Mouse (Mus musculus): ENCODE measurements around the gene Mlana. TPM values are rescaled to one million over a fixed set of nuclear protein-coding genes. Genes with fewer than 3 reads are reported as not detected.

Gene Mlana
- polyA plus RNA-seq, 1 experiment from 2014 or later: not detected

DNA sequence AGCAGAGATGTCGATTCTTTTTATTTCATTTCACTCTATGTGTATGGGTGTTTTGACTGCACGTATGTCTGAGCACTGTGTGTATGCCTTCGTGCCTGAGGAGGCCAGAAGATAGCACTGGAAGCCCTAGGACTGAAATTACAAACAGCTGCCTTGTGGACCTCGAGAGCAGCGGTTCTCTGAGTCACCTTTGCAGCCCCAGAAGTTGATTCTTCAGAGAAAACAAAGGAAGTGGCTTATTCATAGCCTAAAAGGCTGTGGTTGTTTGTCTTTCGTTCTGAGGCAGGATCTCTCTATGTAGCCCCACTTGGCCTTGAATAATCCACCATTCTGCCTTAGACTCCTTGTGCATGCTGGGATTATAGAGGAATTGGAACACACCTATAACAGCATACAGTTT lies 37.9 kb upstream of the Mlana start:
- no peak overlapping the region for H3K27ac ChIP-seq (ENCODE audit: low read length)
- H3K4me1 ChIP-seq (replicated peaks; ENCODE audit: control insufficient read depth, insufficient read depth, low read length): no peaks in the 10 kb centered on the region
- ATAC-seq: no peak
- H3K4me2 ChIP-seq (ENCODE audit: low read length): no peak overlapping the region
- 62% methylated on average over 6 of the region's 6 CpGs for WGBS
- H3K4me3 ChIP-seq (replicated peaks; ENCODE audit: low read length): no peak overlapping the region
- H3K36me3 ChIP-seq (ENCODE audit: control insufficient read depth, insufficient read depth): no peaks in the 10 kb centered on the region
- H3K9me3 ChIP-seq (ENCODE audit: control insufficient read depth, low read length): no peaks in the 10 kb centered on the region
- no peak overlapping the region for H3K9ac ChIP-seq (replicated peaks; ENCODE audit: low read depth, low read length)
- H3K27me3 ChIP-seq (replicated peaks; ENCODE audit: control insufficient read depth, insufficient read depth, low read length): no peaks in the 10 kb centered on the region

DNA sequence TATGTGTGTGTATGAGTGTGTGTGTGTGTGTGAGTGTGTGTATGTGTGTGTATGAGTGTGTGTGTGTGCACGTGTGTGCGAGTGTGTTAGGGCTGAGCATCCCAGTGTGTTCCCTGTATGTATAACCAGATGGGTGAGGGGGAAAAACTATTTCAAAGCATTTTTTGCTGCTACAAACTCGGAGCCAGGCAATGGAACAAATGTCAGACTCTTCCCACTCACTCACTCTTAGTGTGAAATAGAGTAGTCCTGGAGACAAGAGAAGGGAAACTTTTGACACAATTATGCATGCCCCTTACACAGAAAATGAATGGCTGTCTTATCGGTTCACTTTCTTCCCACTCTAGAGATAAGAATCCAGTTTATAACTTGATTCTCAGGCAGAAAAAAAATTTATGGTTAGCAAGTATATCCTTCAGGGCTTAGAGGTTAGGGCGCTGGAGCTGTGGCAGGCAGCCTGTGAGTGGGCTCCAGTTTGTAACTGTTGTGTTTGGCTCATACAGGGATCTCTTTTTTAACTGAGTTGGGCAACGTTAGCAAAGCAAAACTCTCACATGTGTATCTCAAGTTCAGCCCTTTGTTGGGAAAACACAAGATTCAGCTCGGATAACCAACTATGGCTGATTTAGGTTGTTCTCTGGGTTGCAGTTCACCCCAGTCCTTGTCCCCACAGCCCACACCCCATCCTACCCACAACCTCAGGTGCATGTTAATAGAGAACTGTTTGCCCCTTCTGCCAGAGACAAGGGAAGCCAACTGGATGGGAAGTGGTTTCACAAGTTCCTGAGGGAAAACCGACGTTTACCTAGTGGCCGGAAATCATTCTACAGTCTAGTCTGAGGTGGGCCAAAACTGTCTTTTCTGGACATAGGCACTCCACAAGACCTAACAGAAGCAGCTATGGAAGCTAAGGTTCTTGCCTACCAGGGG lies 36.5 kb upstream of the Mlana start:
- no peaks in the 10 kb centered on the region for H3K36me3 ChIP-seq (ENCODE audit: control insufficient read depth, insufficient read depth)
- no peak for ATAC-seq
- no peaks in the 10 kb centered on the region for H3K27me3 ChIP-seq (replicated peaks; ENCODE audit: control insufficient read depth, insufficient read depth, low read length)
- H3K4me2 ChIP-seq (ENCODE audit: low read length): no peak overlapping the region
- H3K4me1 ChIP-seq (replicated peaks; ENCODE audit: control insufficient read depth, insufficient read depth, low read length): no peaks in the 10 kb centered on the region
- WGBS: 84% methylated on average over 10 of the region's 10 CpGs
- H3K27ac ChIP-seq (ENCODE audit: low read length): no peak overlapping the region
- H3K9ac ChIP-seq (replicated peaks; ENCODE audit: low read depth, low read length): no peak overlapping the region
- H3K9me3 ChIP-seq (ENCODE audit: control insufficient read depth, low read length): no peaks in the 10 kb centered on the region
- H3K4me3 ChIP-seq (replicated peaks; ENCODE audit: low read length): no peak overlapping the region

DNA sequence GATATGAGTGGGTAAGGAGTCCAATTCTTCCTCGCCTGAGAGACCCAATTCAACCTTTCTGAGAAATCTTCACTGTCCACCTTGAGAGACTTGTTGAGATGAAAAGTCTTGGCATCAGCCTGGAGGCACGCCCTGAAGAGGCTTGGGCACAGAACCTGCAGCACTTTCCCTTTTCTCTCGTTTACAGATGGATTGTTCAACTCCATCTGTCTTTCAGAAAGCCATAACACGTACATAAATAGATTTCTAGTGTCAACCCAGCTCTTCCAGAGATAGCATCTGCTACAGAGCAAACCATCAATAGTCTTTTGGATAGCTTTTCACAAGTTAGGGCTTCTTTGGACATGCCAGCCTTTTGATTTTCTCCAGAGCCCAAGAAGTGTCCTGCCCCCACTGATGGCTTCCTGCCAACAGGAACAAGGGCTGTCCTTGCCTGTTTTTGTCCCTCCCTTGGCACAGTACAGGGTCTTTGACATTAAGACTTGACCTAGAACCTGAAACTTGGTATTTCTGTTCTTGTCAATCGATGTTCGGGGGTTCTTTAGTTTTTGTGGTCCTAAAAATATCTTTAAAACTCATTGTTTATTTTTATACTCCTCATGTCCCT lies 35.5 kb upstream of the Mlana start:
- 77% methylated on average over 6 of the region's 6 CpGs for WGBS
- no peaks in the 10 kb centered on the region for H3K4me1 ChIP-seq (replicated peaks; ENCODE audit: control insufficient read depth, insufficient read depth, low read length)
- no peaks in the 10 kb centered on the region for H3K36me3 ChIP-seq (ENCODE audit: control insufficient read depth, insufficient read depth)
- H3K27ac ChIP-seq (ENCODE audit: low read length): no peak overlapping the region
- ATAC-seq: no peak
- H3K27me3 ChIP-seq (replicated peaks; ENCODE audit: control insufficient read depth, insufficient read depth, low read length): no peaks in the 10 kb centered on the region
- no peak overlapping the region for H3K4me2 ChIP-seq (ENCODE audit: low read length)
- H3K9me3 ChIP-seq (ENCODE audit: control insufficient read depth, low read length): no peaks in the 10 kb centered on the region
- no peak overlapping the region for H3K4me3 ChIP-seq (replicated peaks; ENCODE audit: low read length)
- H3K9ac ChIP-seq (replicated peaks; ENCODE audit: low read depth, low read length): no peak overlapping the region

DNA sequence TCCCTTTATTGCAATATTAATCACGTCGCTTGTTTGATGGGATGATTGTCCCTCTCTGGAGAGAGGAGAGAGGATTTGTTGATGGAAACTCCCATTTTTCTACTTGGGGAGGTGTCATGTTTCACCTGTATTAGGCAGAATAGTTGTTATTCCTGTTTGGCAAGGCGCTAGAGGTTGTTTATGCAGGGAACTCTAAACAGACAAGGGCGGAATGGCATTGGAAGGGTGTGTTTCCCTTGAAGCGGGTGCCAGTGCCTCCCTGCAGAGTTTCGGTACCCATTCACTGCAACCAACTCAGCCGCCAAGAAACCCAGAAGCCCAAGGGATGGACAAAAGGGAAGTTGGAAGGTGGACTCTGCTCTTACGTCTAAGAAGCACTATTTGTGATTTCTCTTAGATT lies 33.8 kb upstream of the Mlana start:
- WGBS: 70% methylated on average over 8 of the region's 8 CpGs
- no peak for ATAC-seq
- H3K4me2 ChIP-seq (ENCODE audit: low read length): no peak overlapping the region
- H3K27ac ChIP-seq (ENCODE audit: low read length): no peak overlapping the region
- no peaks in the 10 kb centered on the region for H3K36me3 ChIP-seq (ENCODE audit: control insufficient read depth, insufficient read depth)
- H3K4me3 ChIP-seq (replicated peaks; ENCODE audit: low read length): no peak overlapping the region
- H3K9ac ChIP-seq (replicated peaks; ENCODE audit: low read depth, low read length): no peak overlapping the region
- H3K27me3 ChIP-seq (replicated peaks; ENCODE audit: control insufficient read depth, insufficient read depth, low read length): no peaks in the 10 kb centered on the region
- H3K4me1 ChIP-seq (replicated peaks; ENCODE audit: control insufficient read depth, insufficient read depth, low read length): no peaks in the 10 kb centered on the region
- no peaks in the 10 kb centered on the region for H3K9me3 ChIP-seq (ENCODE audit: control insufficient read depth, low read length)

DNA sequence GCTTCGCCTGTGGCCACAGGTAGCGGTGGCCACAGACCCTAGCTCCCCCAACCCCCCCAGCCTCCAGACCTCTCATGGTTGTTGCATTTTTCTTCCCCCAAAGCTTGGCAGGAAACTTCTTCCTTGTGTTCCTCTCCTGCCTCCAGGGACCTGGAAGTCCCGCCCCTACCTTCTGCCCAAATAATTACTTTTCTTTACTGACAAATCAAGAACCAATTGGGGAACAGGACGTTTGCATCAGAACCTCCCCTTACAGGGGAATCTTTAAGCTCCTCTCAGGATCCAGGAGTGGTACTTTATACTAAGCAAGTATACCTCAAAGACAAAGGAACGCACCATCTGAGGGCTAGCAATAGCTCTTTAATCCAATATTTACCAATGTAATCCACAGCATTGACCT lies 32.7 kb upstream of the Mlana start:
- no peaks in the 10 kb centered on the region for H3K27me3 ChIP-seq (replicated peaks; ENCODE audit: control insufficient read depth, insufficient read depth, low read length)
- H3K4me3 ChIP-seq (replicated peaks; ENCODE audit: low read length): no peak overlapping the region
- WGBS: 88% methylated on average over 5 of the region's 5 CpGs
- H3K36me3 ChIP-seq (ENCODE audit: control insufficient read depth, insufficient read depth): no peaks in the 10 kb centered on the region
- no peaks in the 10 kb centered on the region for H3K9me3 ChIP-seq (ENCODE audit: control insufficient read depth, low read length)
- no peak overlapping the region for H3K4me2 ChIP-seq (ENCODE audit: low read length)
- no peak overlapping the region for H3K27ac ChIP-seq (ENCODE audit: low read length)
- no peaks in the 10 kb centered on the region for H3K4me1 ChIP-seq (replicated peaks; ENCODE audit: control insufficient read depth, insufficient read depth, low read length)
- ATAC-seq: no peak
- H3K9ac ChIP-seq (replicated peaks; ENCODE audit: low read depth, low read length): no peak overlapping the region

DNA sequence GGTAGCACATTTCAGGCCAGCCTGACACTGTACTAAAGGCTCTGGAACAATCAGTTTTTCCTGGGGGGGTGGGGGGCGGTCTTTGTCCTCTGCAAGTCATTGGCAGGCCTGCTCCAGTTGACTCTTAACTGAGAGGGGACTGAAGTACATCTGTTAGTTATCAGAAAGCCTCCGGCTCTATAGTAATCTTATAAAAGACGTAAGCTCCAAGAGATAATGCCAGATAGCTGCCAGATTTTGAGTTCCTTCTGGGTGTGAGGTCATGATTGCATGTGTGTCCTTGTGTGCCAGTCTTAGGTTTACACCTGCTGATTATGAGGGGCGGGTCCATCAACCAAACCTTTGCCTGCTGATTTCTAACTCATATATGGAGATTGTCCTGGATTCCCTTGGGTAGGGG lies 31.5 kb upstream of the Mlana start:
- no peaks in the 10 kb centered on the region for H3K36me3 ChIP-seq (ENCODE audit: control insufficient read depth, insufficient read depth)
- H3K4me2 ChIP-seq (ENCODE audit: low read length): no peak overlapping the region
- ATAC-seq: no peak
- WGBS: 92% methylated on average over 4 of the region's 4 CpGs
- H3K27me3 ChIP-seq (replicated peaks; ENCODE audit: control insufficient read depth, insufficient read depth, low read length): no peaks in the 10 kb centered on the region
- H3K9me3 ChIP-seq (ENCODE audit: control insufficient read depth, low read length): no peaks in the 10 kb centered on the region
- no peaks in the 10 kb centered on the region for H3K4me1 ChIP-seq (replicated peaks; ENCODE audit: control insufficient read depth, insufficient read depth, low read length)
- no peak overlapping the region for H3K4me3 ChIP-seq (replicated peaks; ENCODE audit: low read length)
- no peak overlapping the region for H3K9ac ChIP-seq (replicated peaks; ENCODE audit: low read depth, low read length)
- H3K27ac ChIP-seq (ENCODE audit: low read length): no peak overlapping the region

DNA sequence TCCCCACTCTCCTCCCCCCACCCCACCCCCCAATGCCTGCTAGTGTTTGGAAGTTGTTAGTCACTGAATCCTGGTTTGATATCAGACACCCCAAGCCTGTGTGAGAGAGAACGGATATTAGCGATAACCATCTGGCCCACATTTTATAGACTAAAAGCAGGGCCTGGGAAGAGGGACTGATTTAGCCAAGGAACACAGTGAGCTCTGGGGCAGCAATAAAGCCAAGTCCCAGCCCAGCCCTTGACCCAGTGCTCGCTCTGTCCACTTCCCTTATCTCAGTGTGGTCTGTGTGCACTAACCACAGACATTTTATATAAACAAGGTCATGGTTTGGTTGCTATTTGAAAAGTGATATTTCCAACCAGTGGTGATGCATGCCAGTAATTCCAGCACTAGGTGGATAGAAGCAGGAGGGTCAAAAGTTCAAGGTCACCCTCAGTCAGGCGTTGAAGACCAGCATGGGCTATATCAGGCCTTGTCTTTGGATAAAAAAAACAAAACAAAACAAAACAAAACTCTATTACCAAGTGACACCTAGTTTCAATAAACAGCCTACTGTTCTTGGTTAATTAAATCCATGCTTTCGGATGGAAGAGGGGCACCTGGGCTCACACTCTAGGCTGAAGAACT lies 30.5 kb upstream of the Mlana start:
- no peak overlapping the region for H3K4me2 ChIP-seq (ENCODE audit: low read length)
- H3K4me3 ChIP-seq (replicated peaks; ENCODE audit: low read length): no peak overlapping the region
- no peak overlapping the region for H3K9ac ChIP-seq (replicated peaks; ENCODE audit: low read depth, low read length)
- no peaks in the 10 kb centered on the region for H3K27me3 ChIP-seq (replicated peaks; ENCODE audit: control insufficient read depth, insufficient read depth, low read length)
- no peaks in the 10 kb centered on the region for H3K36me3 ChIP-seq (ENCODE audit: control insufficient read depth, insufficient read depth)
- no peaks in the 10 kb centered on the region for H3K9me3 ChIP-seq (ENCODE audit: control insufficient read depth, low read length)
- H3K27ac ChIP-seq (ENCODE audit: low read length): no peak overlapping the region
- ATAC-seq: no peak
- H3K4me1 ChIP-seq (replicated peaks; ENCODE audit: control insufficient read depth, insufficient read depth, low read length): no peaks in the 10 kb centered on the region
- 85% methylated on average over 5 of the region's 5 CpGs for WGBS

DNA sequence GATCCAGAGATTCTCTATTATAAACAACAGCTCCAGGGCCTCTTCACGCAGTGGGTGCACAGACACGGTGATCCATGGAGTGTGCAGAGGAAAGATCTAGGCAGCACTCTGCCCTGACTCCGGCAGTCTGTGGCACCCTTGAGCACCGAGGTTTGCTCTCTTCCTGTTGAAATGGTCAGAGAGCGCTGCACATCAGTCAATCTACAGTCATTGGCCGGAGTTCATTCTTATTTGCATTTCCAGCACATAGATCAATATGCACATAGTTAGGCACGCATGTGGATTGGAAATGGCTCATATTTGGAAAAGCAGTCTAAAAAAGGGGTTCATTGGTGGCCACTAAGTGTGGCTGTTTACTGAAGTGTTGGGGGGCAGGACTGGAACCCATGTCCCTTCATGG lies 29.5 kb upstream of the Mlana start:
- H3K27ac ChIP-seq (ENCODE audit: low read length): no peak overlapping the region
- H3K4me2 ChIP-seq (ENCODE audit: low read length): no peak overlapping the region
- ATAC-seq: no peak
- no peaks in the 10 kb centered on the region for H3K27me3 ChIP-seq (replicated peaks; ENCODE audit: control insufficient read depth, insufficient read depth, low read length)
- 94% methylated on average over 7 of the region's 7 CpGs for WGBS
- H3K36me3 ChIP-seq (ENCODE audit: control insufficient read depth, insufficient read depth): no peaks in the 10 kb centered on the region
- H3K4me3 ChIP-seq (replicated peaks; ENCODE audit: low read length): no peak overlapping the region
- H3K9me3 ChIP-seq (ENCODE audit: control insufficient read depth, low read length): no peaks in the 10 kb centered on the region
- H3K4me1 ChIP-seq (replicated peaks; ENCODE audit: control insufficient read depth, insufficient read depth, low read length): no peaks in the 10 kb centered on the region
- no peak overlapping the region for H3K9ac ChIP-seq (replicated peaks; ENCODE audit: low read depth, low read length)

DNA sequence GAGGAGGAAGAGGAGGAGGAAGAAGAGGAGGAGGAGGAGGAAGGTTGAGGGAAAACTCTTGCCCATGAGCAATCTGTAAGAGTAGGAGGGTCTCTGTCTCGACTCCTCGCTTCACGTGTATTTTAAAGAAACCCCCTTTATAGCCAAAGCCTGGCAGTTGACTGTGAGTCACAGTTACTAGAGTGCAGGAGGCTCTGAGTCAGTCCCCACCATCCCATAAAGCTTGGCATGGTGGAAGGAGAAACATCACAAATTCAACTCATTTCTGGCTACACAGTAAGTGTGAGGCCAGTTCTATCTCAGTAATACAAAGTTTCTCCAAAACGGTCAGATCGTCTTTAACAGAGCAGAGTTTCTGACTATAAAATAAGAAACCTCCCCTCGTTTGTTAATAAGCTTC lies 27.4 kb upstream of the Mlana start:
- Histone ChIP-seq H3K36me3 (ENCODE audit: control insufficient read depth, insufficient read depth) (no peaks in the 10 kb centered on the region), H3K27me3 (replicated peaks; ENCODE audit: control insufficient read depth, insufficient read depth, low read length) (no peaks in the 10 kb centered on the region), H3K4me1 (replicated peaks; ENCODE audit: control insufficient read depth, insufficient read depth, low read length) (no peaks in the 10 kb centered on the region), H3K9ac (replicated peaks; ENCODE audit: low read depth, low read length) (no peak overlapping the region), H3K27ac (ENCODE audit: low read length) (no peak overlapping the region), H3K4me3 (replicated peaks; ENCODE audit: low read length) (no peak overlapping the region), H3K4me2 (ENCODE audit: low read length) (no peak overlapping the region), H3K9me3 (ENCODE audit: control insufficient read depth, low read length) (no peaks in the 10 kb centered on the region)
- 91% methylated on average over 6 of the region's 6 CpGs for WGBS
- ATAC-seq: no peak

All from forebrain, embryonic 16.5 days (tissue).